Mouse (Mus musculus) olfactory bulb, adult 2 months (tissue): ENCODE results near the gene Ache.

Experiments used
- CTCF ChIP-seq: fragments of 200-500 bp; IDR thresholded peaks from 2 replicates; pipeline ENCODE4 v1.5.1; 2012; ENCODE audit warnings: low read depth, mild to moderate bottlenecking, low read length, moderate library complexity; ENCODE audit not compliant: insufficient read depth
- POLR2A ChIP-seq: fragments of 200-500 bp; IDR thresholded peaks from 2 replicates; pipeline ENCODE4 v1.6.1; 2012; ENCODE audit warnings: mild to moderate bottlenecking, low read depth, low read length, moderate library complexity; ENCODE audit not compliant: insufficient read depth

DNA sequence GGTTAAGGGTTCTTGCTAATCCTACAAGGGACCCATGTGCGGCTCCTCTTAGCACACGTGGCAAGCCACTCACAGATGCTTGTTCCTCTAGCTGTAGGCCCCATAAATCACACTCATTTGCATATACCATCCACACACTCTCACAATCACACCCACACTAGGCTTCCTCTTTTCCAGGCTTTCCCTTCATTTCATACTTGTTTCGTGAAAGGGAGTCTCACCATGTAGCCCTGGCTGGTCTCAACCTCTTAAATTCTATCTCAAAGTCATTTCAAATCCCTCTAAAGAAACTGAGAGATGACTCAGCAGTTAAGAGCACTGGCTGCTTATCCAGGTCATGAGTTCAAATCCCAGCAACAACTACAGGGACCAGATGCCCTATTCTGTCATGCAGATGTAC is 18.5 kb downstream of the Ache start:
- TF ChIP-seq CTCF (no peak), POLR2A (no peak)
